Mouse (Mus musculus) hindbrain, embryonic 14.5 days (tissue): ENCODE data around the gene Dpep3. TPM values are rescaled to one million over a fixed set of nuclear protein-coding genes. Genes with fewer than 3 reads are reported as not detected.
"Not testable (repeated sequence)": the region's sequence is repeated elsewhere in the genome, so short reads cannot be mapped to it uniquely, and the experiment has no call there.

Experiments used
- ATAC-seq: fragments of 200-750 bp; cut with Nextera tagmentation; 2 replicates; pipeline ENCODE4 v1.8.0; 2017; ENCODE audit warnings: moderate number of reproducible peaks, mild to moderate bottlenecking, moderate TSS enrichment, moderate library complexity; ENCODE audit not compliant: low FRiP score
- DNase-seq: peaks from one replicate; pipeline ENCODE4 v3.0.0-alpha.2; 2015; ENCODE audit warnings: low spot score
- H3K27ac ChIP-seq: fragments of 300-500 bp; sonication (generic); 2 replicates; pipeline ENCODE4 v1.5.1; 2014; ENCODE audit warnings: mild to moderate bottlenecking, moderate library complexity
- H3K27me3 ChIP-seq: fragments of 300-500 bp; sonication (generic); 2 replicates; pipeline ENCODE4 v1.6.1; 2014; ENCODE audit warnings: mild to moderate bottlenecking, low read length, mixed read lengths; ENCODE audit not compliant: control insufficient read depth, insufficient read depth
- H3K36me3 ChIP-seq: fragments of 300-500 bp; sonication (generic); replicated peaks from 2 replicates; pipeline ENCODE4 v1.6.1; 2014; ENCODE audit not compliant: control insufficient read depth, insufficient read depth
- H3K4me1 ChIP-seq: fragments of 300-500 bp; sonication (generic); replicated peaks from 2 replicates; pipeline ENCODE4 v1.6.1; 2014; ENCODE audit warnings: antibody characterized with exemption, low read length, mixed read lengths; ENCODE audit not compliant: control insufficient read depth, insufficient read depth
- H3K4me2 ChIP-seq: fragments of 300-500 bp; sonication (generic); replicated peaks from 2 replicates; pipeline ENCODE4 v1.6.1; 2014; ENCODE audit warnings: mild to moderate bottlenecking, moderate library complexity
- H3K4me3 ChIP-seq: fragments of 300-500 bp; sonication (generic); replicated peaks from 2 replicates; pipeline ENCODE4 v1.5.1; 2014; ENCODE audit warnings: mild to moderate bottlenecking, low read length
- H3K9ac ChIP-seq: fragments of 300-500 bp; sonication (generic); 2 replicates; pipeline ENCODE4 v1.6.1; 2014
- H3K9me3 ChIP-seq: fragments of 300-500 bp; sonication (generic); 2 replicates; pipeline ENCODE4 v1.6.1; 2016; ENCODE audit warnings: low read length; ENCODE audit not compliant: control insufficient read depth
- WGBS: fragments of 180-500 bp; shearing (Covaris S2); extraction: QIAGEN DNeasy Blood & Tissue Kit; methylation state at CpG from one replicate; pipeline ENCODE4 v1.1.7; 2014; 5-methylcytosine and 5-hydroxymethylcytosine counted together
- polyA plus RNA-seq: library from polyadenylated mRNA; unstranded; fragments of >200 nt; fragmentation: Nextera tagmentation; extraction: Ambion mirVana; gene quantifications from 2 replicates; pipeline ENCODE4 v1.2.1, GENCODE M21; 2014

The Dpep3 gene
- polyA plus RNA-seq = not detected in 2 replicates

GRCm38 (mm10) chr8:105979325-105979724 is at the start of gene Dpep3:
Gene Dpep3 (minus strand): TSS chr8:105979429.
- DNase-seq (no peak), ATAC-seq (no peak)
- 91% methylated on average over 15 of the region's 15 CpGs for WGBS
- Histone ChIP-seq H3K27me3 (no peaks in the 10 kb centered on the region), H3K4me2 (no peak within 1 kb of the TSS), H3K9ac (no peak within 1 kb of the TSS), H3K27ac (no peak within 1 kb of the TSS), H3K4me3 (no peak within 1 kb of the TSS), H3K4me1 (no peaks in the 10 kb centered on the region), H3K36me3 (no peaks in the 10 kb centered on the region), H3K9me3 (no peaks in the 10 kb centered on the region)

- ATAC-seq (no peak), DNase-seq (peak; percentile 85)
- H3K36me3 ChIP-seq = peaks cover 34% of the 10 kb centered on the region
- H3K4me2 ChIP-seq = no peak overlapping the region
- H3K9me3 ChIP-seq = no peaks in the 10 kb centered on the region
- no peaks in the 10 kb centered on the region for H3K27me3 ChIP-seq
- no peak overlapping the region for H3K4me3 ChIP-seq
- no peaks in the 10 kb centered on the region for H3K4me1 ChIP-seq
- H3K27ac ChIP-seq = no peak overlapping the region
- no peak overlapping the region for H3K9ac ChIP-seq
These were observed 43.3 kb upstream of the Dpep3 start for GRCm38 (mm10) chr8:106022483-106022882.

GRCm38 (mm10) chr8:106018039-106018438 is 38.8 kb upstream of the Dpep3 start:
- Histone ChIP-seq H3K4me2 (no peak overlapping the region), H3K9me3 (no peaks in the 10 kb centered on the region), H3K27me3 (no peaks in the 10 kb centered on the region), H3K9ac (no peak overlapping the region), H3K27ac (no peak overlapping the region), H3K4me1 (no peaks in the 10 kb centered on the region), H3K36me3 (peaks cover 27% of the 10 kb centered on the region), H3K4me3 (no peak overlapping the region)
- 98% methylated on average over 3 of the region's 3 CpGs for WGBS
- DNase-seq = no peak
- no peak for ATAC-seq

- no peak for ATAC-seq
- H3K27ac ChIP-seq = no peak overlapping the region
- 91% methylated on average over 7 of the region's 7 CpGs for WGBS
- no peak overlapping the region for H3K9ac ChIP-seq
- no peak overlapping the region for H3K4me3 ChIP-seq
- H3K36me3 ChIP-seq = peaks cover 27% of the 10 kb centered on the region
- DNase-seq = no peak
- peaks cover under 1% of the 10 kb centered on the region; the same call in 1 of the 2 replicates for H3K4me1 ChIP-seq
- no peaks in the 10 kb centered on the region for H3K27me3 ChIP-seq
- no peaks in the 10 kb centered on the region for H3K9me3 ChIP-seq
- no peak overlapping the region for H3K4me2 ChIP-seq
These were observed 37.9 kb upstream of the Dpep3 start for GRCm38 (mm10) chr8:106017130-106017529.

- H3K4me1 ChIP-seq = peaks cover 5% of the 10 kb centered on the region; the same call in 1 of the 2 replicates
- DNase-seq (no peak), ATAC-seq (no peak)
- peaks cover 27% of the 10 kb centered on the region for H3K36me3 ChIP-seq
- H3K9ac ChIP-seq = no peak overlapping the region
- 93% methylated on average over 6 of the region's 6 CpGs for WGBS
- H3K4me3 ChIP-seq = no peak overlapping the region
- H3K9me3 ChIP-seq = no peaks in the 10 kb centered on the region
- no peaks in the 10 kb centered on the region for H3K27me3 ChIP-seq
- H3K4me2 ChIP-seq = no peak overlapping the region
- no peak overlapping the region for H3K27ac ChIP-seq
These were observed 37.1 kb upstream of the Dpep3 start for GRCm38 (mm10) chr8:106016284-106016683.

- Histone ChIP-seq H3K4me1 (peaks cover 12% of the 10 kb centered on the region), H3K4me2 (peak overlapping the region; percentile 90), H3K4me3 (peak overlapping the region; percentile 91), H3K36me3 (peaks cover 15% of the 10 kb centered on the region; the same call in 1 of the 2 replicates)
- 88% methylated on average over 8 of the region's 8 CpGs for WGBS
- ATAC-seq, H3K9ac ChIP-seq, H3K27me3 ChIP-seq, H3K9me3 ChIP-seq, H3K27ac ChIP-seq, DNase-seq: not testable (repeated sequence)
These were observed 33.0 kb upstream of the Dpep3 start for GRCm38 (mm10) chr8:106012203-106012602.

- H3K9ac ChIP-seq = peak within 1 kb of the TSS; percentile 86
- peak within 1 kb of the TSS; percentile 71 for H3K27ac ChIP-seq
- ATAC-seq (no peak; the same call in 1 of the 2 replicates), DNase-seq (no peak)
- peak within 1 kb of the TSS; percentile 91 for H3K4me3 ChIP-seq
- peaks cover 15% of the 10 kb centered on the region; the same call in 1 of the 2 replicates for H3K36me3 ChIP-seq
- no peaks in the 10 kb centered on the region for H3K27me3 ChIP-seq
- peak within 1 kb of the TSS; percentile 90 for H3K4me2 ChIP-seq
- no peaks in the 10 kb centered on the region for H3K9me3 ChIP-seq
- H3K4me1 ChIP-seq = peaks cover 12% of the 10 kb centered on the region
- WGBS = 1% methylated on average over 6 of the region's 6 CpGs
These were observed 32.4 kb upstream of the Dpep3 start, which contains the start of gene Ddx28 for GRCm38 (mm10) chr8:106011643-106011986. Gene Ddx28 (minus strand): TSS chr8:106011882.

- Histone ChIP-seq H3K36me3 (peaks cover 10% of the 10 kb centered on the region; the same call in 1 of the 2 replicates), H3K27me3 (no peaks in the 10 kb centered on the region), H3K4me3 (peak overlapping the region; percentile 91), H3K4me1 (peaks cover 12% of the 10 kb centered on the region), H3K27ac (peak overlapping the region; percentile 71), H3K9ac (peak overlapping the region; percentile 86), H3K9me3 (no peaks in the 10 kb centered on the region), H3K4me2 (peak overlapping the region; percentile 90)
- ATAC-seq (peak; percentile 96), DNase-seq (peak; percentile 96)
- 2% methylated on average over 74 of the region's 74 CpGs for WGBS
These were observed 31.8 kb upstream of the Dpep3 start for GRCm38 (mm10) chr8:106010748-106011642.

- H3K9me3 ChIP-seq, H3K27me3 ChIP-seq, DNase-seq, H3K9ac ChIP-seq, H3K4me2 ChIP-seq, H3K27ac ChIP-seq, ATAC-seq, H3K4me3 ChIP-seq, H3K36me3 ChIP-seq: not testable (repeated sequence)
- WGBS = 60% methylated on average over 3 of the region's 3 CpGs
- peaks cover 12% of the 10 kb centered on the region for H3K4me1 ChIP-seq
These were observed 28.7 kb upstream of the Dpep3 start for GRCm38 (mm10) chr8:106007891-106008290.
